Mouse (Mus musculus) C2C12 (cell line): ENCODE results near the gene Wrap73. TPM values are rescaled to one million over a fixed set of nuclear protein-coding genes. Genes with fewer than 3 reads are reported as not detected.
A peak's percentile ranks its signal among the peaks of the same experiment; 100 is the strongest.

Experiments used
- H3K27me3 ChIP-seq: one replicate; pipeline ENCODE4 v1.6.1; 2011; ENCODE audit not compliant: control insufficient read depth, insufficient read depth, insufficient read length
- H3K36me3 ChIP-seq: one replicate; pipeline ENCODE4 v1.6.1; 2011; ENCODE audit not compliant: control insufficient read depth, insufficient read depth
- H3K4me3 ChIP-seq: one replicate; pipeline ENCODE4 v1.5.1; 2011; ENCODE audit warnings: mild to moderate bottlenecking, control low read depth; ENCODE audit not compliant: poor library complexity, insufficient read depth, severe bottlenecking
- H3K79me2 ChIP-seq: one replicate; pipeline ENCODE4 v1.6.1; 2011; ENCODE audit not compliant: control insufficient read depth, insufficient read depth
- H3K79me3 ChIP-seq: one replicate; pipeline ENCODE4 v1.6.1; 2011; ENCODE audit warnings: low read depth, control low read depth
- H3ac ChIP-seq: one replicate; pipeline ENCODE3; 2011; ENCODE audit warnings: low read depth; ENCODE audit not compliant: control insufficient read depth, insufficient read length
- CEBPB ChIP-seq: IDR thresholded peaks from one replicate; pipeline ENCODE4 v1.6.1; 2011; ENCODE audit warnings: low read depth, mild to moderate bottlenecking, control low read depth, moderate library complexity
- CTCF ChIP-seq: IDR thresholded peaks from one replicate; pipeline ENCODE4 v1.5.1; 2011; ENCODE audit not compliant: control insufficient read depth, insufficient read depth, insufficient read length
- FOSL1 ChIP-seq: IDR thresholded peaks from one replicate; pipeline ENCODE4 v1.8.0; 2011; ENCODE audit warnings: mild to moderate bottlenecking, low read length; ENCODE audit not compliant: poor library complexity, insufficient read depth, severe bottlenecking
- MAX ChIP-seq: IDR thresholded peaks from one replicate; pipeline ENCODE4 v1.6.1; 2011; ENCODE audit warnings: mild to moderate bottlenecking, control low read depth
- MYOD1 ChIP-seq: IDR thresholded peaks from one replicate; pipeline ENCODE4 v1.6.1; 2011; ENCODE audit warnings: low read depth; ENCODE audit not compliant: control insufficient read depth, insufficient read length
- MYOG ChIP-seq: IDR thresholded peaks from one replicate; pipeline ENCODE4 v1.6.1; 2011; ENCODE audit not compliant: control insufficient read depth, insufficient read length; ENCODE audit errors: extremely low read depth
- USF1 ChIP-seq: IDR thresholded peaks from one replicate; pipeline ENCODE4 v1.6.1; 2011; ENCODE audit warnings: low read depth, mild to moderate bottlenecking, control low read depth, moderate library complexity
- polyA plus RNA-seq: library from polyadenylated mRNA; unstranded; fragments of >200 nt; fragmentation: generic; extraction: Trizol; gene quantifications from one replicate; pipeline ENCODE4 v1.2.1, GENCODE M21; 2012; ENCODE audit warnings: missing spikeins

The Wrap73 gene
- polyA plus RNA-seq, 1 experiment: 21.7 TPM

DNA sequence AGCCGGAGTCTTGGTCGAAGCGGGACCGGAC lies 2.2 kb upstream of the Wrap73 start, which contains the start of gene Trp73:
TSS of gene Trp73 (minus strand) at position 27 of the 31 bp plus-strand sequence.
- Histone ChIP-seq H3K27me3 (peaks cover 48% of the 10 kb centered on the region), H3K4me3 (no peak within 1 kb of the TSS), H3K36me3 (no peaks in the 10 kb centered on the region), H3ac (peak within 1 kb of the TSS; percentile 8), H3K79me3 (peaks cover 2% of the 10 kb centered on the region), H3K79me2 (peaks cover 19% of the 10 kb centered on the region)
- TF ChIP-seq FOSL1 (no peak), CTCF (no peak), USF1 (no peak), CEBPB (no peak), MYOD1 (no peak), MAX (no peak), MYOG (no peak)

GRCm38 (mm10) chr4:154140213-154141008 lies 1.8 kb upstream of the Wrap73 start:
- no peaks in the 10 kb centered on the region for H3K36me3 ChIP-seq
- H3ac ChIP-seq: no peak overlapping the region
- peaks cover 48% of the 10 kb centered on the region for H3K27me3 ChIP-seq
- H3K79me2 ChIP-seq: peaks cover 19% of the 10 kb centered on the region
- H3K79me3 ChIP-seq: peaks cover 2% of the 10 kb centered on the region
- TF ChIP-seq CTCF: no peak
- TF ChIP-seq MAX: no peak
- no peak for TF ChIP-seq FOSL1
- TF ChIP-seq MYOG: no peak
- no peak for TF ChIP-seq CEBPB
- no peak for TF ChIP-seq MYOD1
- TF ChIP-seq USF1: no peak
- H3K4me3 ChIP-seq: no peak overlapping the region

DNA sequence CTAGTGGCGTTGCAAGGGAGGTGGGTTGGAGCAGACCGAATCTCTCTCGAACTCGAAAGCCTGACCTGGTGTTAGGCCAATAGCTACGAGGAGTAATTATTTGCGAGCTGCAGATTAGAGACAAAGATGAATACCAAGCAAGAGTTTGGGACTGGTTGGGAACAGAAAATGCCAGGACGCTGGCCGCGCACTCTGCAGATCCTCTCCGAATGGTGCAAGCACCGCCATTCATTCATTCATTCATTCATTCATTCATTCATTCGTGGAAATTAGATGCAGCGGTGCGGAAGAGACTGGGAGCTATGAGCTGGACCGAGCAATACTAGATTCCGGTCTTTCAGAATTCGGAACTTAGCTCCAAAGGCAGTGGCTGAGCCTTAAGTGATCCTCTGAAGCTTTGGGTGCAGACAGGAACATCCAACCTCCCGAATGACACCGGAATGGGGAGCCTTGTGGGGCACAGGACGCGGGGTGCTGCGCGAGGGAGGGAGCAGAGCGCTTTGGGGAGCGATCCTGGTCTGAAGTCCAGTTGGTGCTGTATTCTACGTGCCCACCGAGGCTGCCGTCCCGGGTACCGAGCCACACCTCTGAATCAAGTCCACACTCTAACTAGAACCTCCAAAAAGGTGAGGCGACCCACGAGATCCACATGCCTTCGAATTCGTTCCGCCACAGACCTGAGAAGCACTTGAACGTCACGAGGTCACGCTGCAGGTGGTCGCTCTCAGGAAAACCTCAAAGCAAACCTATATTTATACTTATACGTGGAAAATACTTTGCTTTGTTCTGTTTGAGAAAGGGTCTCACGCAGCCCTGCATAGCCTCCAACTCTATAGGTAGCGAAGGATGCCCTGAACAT lies 934 bp upstream of the Wrap73 start:
- Histone ChIP-seq H3K27me3 (peaks cover 42% of the 10 kb centered on the region), H3K36me3 (peaks cover 2% of the 10 kb centered on the region), H3K79me2 (peaks cover 19% of the 10 kb centered on the region), H3K4me3 (no peak overlapping the region), H3ac (peak overlapping the region; percentile 47), H3K79me3 (peaks cover 2% of the 10 kb centered on the region)
- TF ChIP-seq MYOG: no peak
- TF ChIP-seq MYOD1: no peak
- no peak for TF ChIP-seq FOSL1
- TF ChIP-seq CTCF: no peak
- no peak for TF ChIP-seq CEBPB

GRCm38 (mm10) chr4:154144712-154145111 lies 2.5 kb downstream of the Wrap73 start:
- Histone ChIP-seq H3K79me3 (peaks cover 2% of the 10 kb centered on the region), H3K4me3 (no peak overlapping the region), H3K79me2 (peaks cover 19% of the 10 kb centered on the region), H3K36me3 (peaks cover 11% of the 10 kb centered on the region), H3ac (no peak overlapping the region), H3K27me3 (peaks cover 19% of the 10 kb centered on the region)
- TF ChIP-seq CTCF: no peak
- no peak for TF ChIP-seq FOSL1
- TF ChIP-seq MYOD1: no peak
- TF ChIP-seq MYOG: no peak
- no peak for TF ChIP-seq CEBPB
- no peak for TF ChIP-seq MAX
- TF ChIP-seq USF1: no peak

- peaks cover 2% of the 10 kb centered on the region for H3K27me3 ChIP-seq
- H3K79me3 ChIP-seq: peaks cover 2% of the 10 kb centered on the region
- H3K4me3 ChIP-seq: no peak overlapping the region
- TF ChIP-seq CEBPB (no peak), CTCF (no peak), MAX (no peak), USF1 (no peak), FOSL1 (no peak), MYOG (no peak), MYOD1 (no peak)
- no peak overlapping the region for H3ac ChIP-seq
- peaks cover 18% of the 10 kb centered on the region for H3K36me3 ChIP-seq
- H3K79me2 ChIP-seq: peaks cover 19% of the 10 kb centered on the region
Observed at GRCm38 (mm10) chr4:154146342-154146741, 4.2 kb downstream of the Wrap73 start.
